Mouse (Mus musculus) embryonic fibroblast, embryonic 13.5 days (primary cell): Measurements from ENCODE around the gene Nrk. TPM values are rescaled to one million over a fixed set of nuclear protein-coding genes. Genes with fewer than 3 reads are reported as not detected.

Experiments used
- H3K27ac ChIP-seq: 2 replicates; pipeline ENCODE4 v1.5.1; 2012; ENCODE audit warnings: low read length, control low read depth, inconsistent platforms; ENCODE audit not compliant: insufficient read depth
- H3K4me1 ChIP-seq: 2 replicates; pipeline ENCODE4 v1.6.1; 2011; ENCODE audit warnings: low read length; ENCODE audit not compliant: control insufficient read depth, insufficient read depth
- H3K4me3 ChIP-seq: 2 replicates; pipeline ENCODE4 v1.5.1; 2011; ENCODE audit warnings: mild to moderate bottlenecking, control low read depth, low read length; ENCODE audit not compliant: insufficient read depth
- CTCF ChIP-seq: IDR thresholded peaks from 2 replicates; pipeline ENCODE4 v1.5.1; 2011; ENCODE audit warnings: mild to moderate bottlenecking, control low read depth, low read length, moderate library complexity, borderline replicate concordance; ENCODE audit not compliant: insufficient read depth
- POLR2A ChIP-seq: IDR thresholded peaks from 2 replicates; pipeline ENCODE4 v1.6.1; 2011; ENCODE audit warnings: low read depth, mild to moderate bottlenecking, control low read depth, low read length, moderate library complexity
- polyA plus RNA-seq: library from polyadenylated mRNA; stranded (reverse); fragments of >200 nt; gene quantifications from 2 replicates; pipeline ENCODE4 v1.2.4, GENCODE M21; 2011; ENCODE audit warnings: low read depth; ENCODE audit not compliant: missing spikeins, insufficient read length

Gene Nrk
- polyA plus RNA-seq, 1 experiment, result 25.0 TPM

GRCm38 (mm10) chrX:139026532-139027097 lies 112.4 kb downstream of the Nrk start:
- Histone ChIP-seq H3K4me3 (no peak overlapping the region), H3K27ac (no peak overlapping the region), H3K4me1 (no peaks in the 10 kb centered on the region)
- TF ChIP-seq POLR2A (no peak), CTCF (no peak)

GRCm38 (mm10) chrX:139027296-139027695 lies 113.1 kb downstream of the Nrk start:
- H3K4me3 ChIP-seq, result no peak overlapping the region
- no peak overlapping the region; the same call in 1 of the 2 replicates for H3K27ac ChIP-seq
- no peaks in the 10 kb centered on the region for H3K4me1 ChIP-seq
- TF ChIP-seq POLR2A (no peak), CTCF (no peak)

GRCm38 (mm10) chrX:139027909-139028308 lies 113.7 kb downstream of the Nrk start:
- Histone ChIP-seq H3K4me3 (no peak overlapping the region), H3K27ac (peak overlapping the region; percentile 40; the same call in 1 of the 2 replicates), H3K4me1 (no peaks in the 10 kb centered on the region)
- TF ChIP-seq POLR2A (no peak), CTCF (no peak)

- H3K4me1 ChIP-seq, result no peaks in the 10 kb centered on the region
- H3K27ac ChIP-seq, result no peak overlapping the region
- no peak overlapping the region for H3K4me3 ChIP-seq
- TF ChIP-seq POLR2A (no peak), CTCF (no peak)
These were observed 123.4 kb downstream of the Nrk start for GRCm38 (mm10) chrX:139037666-139038065.

- Histone ChIP-seq H3K4me1 (no peaks in the 10 kb centered on the region), H3K27ac (no peak overlapping the region), H3K4me3 (no peak overlapping the region)
- TF ChIP-seq POLR2A (no peak), CTCF (no peak)
These were observed 125.1 kb downstream of the Nrk start for GRCm38 (mm10) chrX:139039314-139039713.

GRCm38 (mm10) chrX:139041148-139041547 lies 126.9 kb downstream of the Nrk start:
- Histone ChIP-seq H3K27ac (no peak overlapping the region), H3K4me3 (no peak overlapping the region), H3K4me1 (no peaks in the 10 kb centered on the region)
- TF ChIP-seq CTCF (no peak), POLR2A (no peak)

GRCm38 (mm10) chrX:139051976-139052375 lies 137.7 kb downstream of the Nrk start:
- Histone ChIP-seq H3K4me3 (no peak overlapping the region), H3K4me1 (no peaks in the 10 kb centered on the region; the same call in 1 of the 2 replicates), H3K27ac (no peak overlapping the region)
- TF ChIP-seq POLR2A (no peak), CTCF (no peak)

- TF ChIP-seq CTCF (no peak), POLR2A (no peak)
- Histone ChIP-seq H3K27ac (no peak overlapping the region), H3K4me3 (no peak overlapping the region), H3K4me1 (no peaks in the 10 kb centered on the region; the same call in 1 of the 2 replicates)
These were observed 138.9 kb downstream of the Nrk start for GRCm38 (mm10) chrX:139053149-139053548.

Other genes with a start within 250 kb of the Nrk start
- not detected in 2 replicates for gene Serpina7, start 170.8 kb downstream of the Nrk start, polyA plus RNA-seq
- not detected in 2 replicates for gene 4930513O06Rik, start 171.8 kb downstream of the Nrk start, polyA plus RNA-seq